Mouse (Mus musculus) gonadal fat pad, adult 2 months (tissue): Measurements from ENCODE around the gene Fgfr2. TPM values are rescaled to one million over a fixed set of nuclear protein-coding genes. Genes with fewer than 3 reads are reported as not detected.

Source experiments
- DNase-seq: peaks from one replicate; pipeline ENCODE4 v3.0.0-alpha.2; 2012; ENCODE audit warnings: low read depth
- polyA plus RNA-seq: library from polyadenylated mRNA; depleted of rRNA; stranded (reverse); fragments of >200 nt; gene quantifications from 2 replicates; pipeline ENCODE4 v1.2.3, GENCODE M21; 2012

Gene Fgfr2
- polyA plus RNA-seq, 1 experiment: 33.3 TPM

- DNase-seq: no peak
Measured at GRCm38 (mm10) chr7:130914693-130915363, 2208.3 kb downstream of the Fgfr2 start.

- DNase-seq: no peak
Measured at GRCm38 (mm10) chr7:130910841-130911240, 2212.3 kb downstream of the Fgfr2 start.

GRCm38 (mm10) chr7:130904571-130905365 is 2218.4 kb downstream of the Fgfr2 start:
- DNase-seq: no peak

GRCm38 (mm10) chr7:130903505-130904074 is 2219.6 kb downstream of the Fgfr2 start:
- no peak for DNase-seq

GRCm38 (mm10) chr7:130902929-130903328 is 2220.2 kb downstream of the Fgfr2 start:
- DNase-seq: no peak

GRCm38 (mm10) chr7:130900233-130900848 is 2222.8 kb downstream of the Fgfr2 start:
- no peak for DNase-seq

GRCm38 (mm10) chr7:130898373-130898772 is 2224.8 kb downstream of the Fgfr2 start:
- no peak for DNase-seq

- DNase-seq: no peak
Measured at GRCm38 (mm10) chr7:130897201-130897600, 2225.9 kb downstream of the Fgfr2 start.

- no peak for DNase-seq
Measured at GRCm38 (mm10) chr7:130896064-130896463, 2227.1 kb downstream of the Fgfr2 start.

GRCm38 (mm10) chr7:130895618-130895945 is 2227.6 kb downstream of the Fgfr2 start:
- DNase-seq: no peak

GRCm38 (mm10) chr7:130894931-130895617 is 2228.1 kb downstream of the Fgfr2 start:
- DNase-seq: no peak

- DNase-seq: peak; percentile 54
Measured at GRCm38 (mm10) chr7:130892973-130893372, 2230.2 kb downstream of the Fgfr2 start.

- no peak for DNase-seq
Measured at GRCm38 (mm10) chr7:130890871-130891270, 2232.3 kb downstream of the Fgfr2 start.

GRCm38 (mm10) chr7:130887946-130888345 is 2235.2 kb downstream of the Fgfr2 start:
- no peak for DNase-seq

GRCm38 (mm10) chr7:130886246-130886645 is 2236.9 kb downstream of the Fgfr2 start:
- no peak for DNase-seq

- no peak for DNase-seq
Measured at GRCm38 (mm10) chr7:130884161-130884560, 2239.0 kb downstream of the Fgfr2 start.

- DNase-seq: no peak
Measured at GRCm38 (mm10) chr7:130867256-130867655, 2255.9 kb downstream of the Fgfr2 start.

- no peak for DNase-seq
Measured at GRCm38 (mm10) chr7:130866640-130867039, 2256.5 kb downstream of the Fgfr2 start.

GRCm38 (mm10) chr7:130865613-130866591 is 2257.2 kb downstream of the Fgfr2 start, which contains the start of gene Plekha1:
Plekha1 (plus strand) TSS chr7:130865756.
- peak; percentile 74 for DNase-seq

- no peak for DNase-seq
Measured at GRCm38 (mm10) chr7:130864711-130865110, 2258.4 kb downstream of the Fgfr2 start.

GRCm38 (mm10) chr7:130862501-130862900 is 2260.6 kb downstream of the Fgfr2 start:
- peak; percentile 59 for DNase-seq
